Mouse (Mus musculus) testis, adult 2 months (tissue): ENCODE results near the gene Ccdc77. TPM values are rescaled to one million over a fixed set of nuclear protein-coding genes. Genes with fewer than 3 reads are reported as not detected.

Experiments
- H3K27ac ChIP-seq: fragments of 200-500 bp; 2 replicates; pipeline ENCODE4 v1.5.1; 2012; ENCODE audit warnings: low read depth, low read length; ENCODE audit not compliant: control insufficient read depth, insufficient read depth
- H3K27me3 ChIP-seq: fragments of 200-500 bp; 2 replicates; pipeline ENCODE4 v1.6.1; 2012; ENCODE audit warnings: mild to moderate bottlenecking, low read length, moderate library complexity; ENCODE audit not compliant: control insufficient read depth, insufficient read depth
- H3K36me3 ChIP-seq: fragments of 200-500 bp; 2 replicates; pipeline ENCODE4 v1.6.1; 2012; ENCODE audit warnings: mild to moderate bottlenecking, low read length; ENCODE audit not compliant: control insufficient read depth, insufficient read depth
- H3K4me1 ChIP-seq: fragments of 200-500 bp; 2 replicates; pipeline ENCODE4 v1.6.1; 2012; ENCODE audit warnings: low read length; ENCODE audit not compliant: control insufficient read depth, insufficient read depth
- H3K4me3 ChIP-seq: fragments of 200-500 bp; 2 replicates; pipeline ENCODE4 v1.5.1; 2012; ENCODE audit warnings: low read depth, mild to moderate bottlenecking, low read length, moderate library complexity, mixed read lengths; ENCODE audit not compliant: control insufficient read depth
- CTCF ChIP-seq: fragments of 200-500 bp; IDR thresholded peaks from 2 replicates; pipeline ENCODE4 v1.5.1; 2012; ENCODE audit warnings: low read depth, mild to moderate bottlenecking, inconsistent platforms, low read length, moderate library complexity; ENCODE audit not compliant: control insufficient read depth, insufficient read depth, insufficient replicate concordance
- POLR2A ChIP-seq: fragments of 200-500 bp; IDR thresholded peaks from 2 replicates; pipeline ENCODE4 v1.6.1; 2012; ENCODE audit warnings: low read depth, mild to moderate bottlenecking, inconsistent platforms, low read length, moderate library complexity; ENCODE audit not compliant: control insufficient read depth
- polyA plus RNA-seq: library from polyadenylated mRNA; depleted of rRNA; stranded (reverse); fragments of >200 nt; gene quantifications from 2 replicates; pipeline ENCODE4 v1.2.3, GENCODE M21; 2012; rRNA removed

The Ccdc77 gene
- polyA plus RNA-seq, 1 experiment, result 10.3 TPM

GRCm38 (mm10) chr6:120274887-120275286 lies 89.3 kb downstream of the Ccdc77 start:
- TF ChIP-seq POLR2A (no peak), CTCF (no peak)
- Histone ChIP-seq H3K27me3 (no peaks in the 10 kb centered on the region), H3K36me3 (no peaks in the 10 kb centered on the region), H3K4me1 (no peaks in the 10 kb centered on the region), H3K27ac (no peak overlapping the region), H3K4me3 (no peak overlapping the region)

Other genes starting within 250 kb of the Ccdc77 start
- 0.10 TPM in 1 of 2 replicates, not detected in the other for gene D330020A13Rik, start 70.0 kb downstream of the Ccdc77 start, polyA plus RNA-seq
- gene B4galnt3, start 69.8 kb downstream of the Ccdc77 start, polyA plus RNA-seq, result 8.2 and 10.2 TPM in 2 replicates
- gene Kdm5a, start 250 bp downstream of the Ccdc77 start, polyA plus RNA-seq, result 4.7 and 5.7 TPM in 2 replicates
- 4.2 and 4.6 TPM in 2 replicates for gene Il17ra, start 98.9 kb upstream of the Ccdc77 start, polyA plus RNA-seq
- gene Tmem121b, start 129.4 kb upstream of the Ccdc77 start, polyA plus RNA-seq, result 0.10 and 0.14 TPM in 2 replicates
- gene Hdhd5, start 166.9 kb upstream of the Ccdc77 start, polyA plus RNA-seq, result 30.0 and 33.0 TPM in 2 replicates